Mouse (Mus musculus) liver, adult 2 months (tissue): ENCODE measurements around the gene Hist1h4d. TPM values are rescaled to one million over a fixed set of nuclear protein-coding genes. Genes with fewer than 3 reads are reported as not detected.
"Not testable (repeated sequence)": the region's sequence is repeated elsewhere in the genome, so short reads cannot be mapped to it uniquely, and the experiment has no call there.

ENCODE experiments used
- DNase-seq: peaks from one replicate; pipeline ENCODE4 v3.0.0-alpha.2; 2011; ENCODE audit warnings: low read depth, low spot score; ENCODE audit errors: extremely low read depth
- H3K27ac ChIP-seq: fragments of 200-500 bp; replicated peaks from 2 replicates; pipeline ENCODE4 v1.5.1; 2012; ENCODE audit warnings: low read depth, mild to moderate bottlenecking, control low read depth, inconsistent platforms, low read length; ENCODE audit not compliant: insufficient read depth
- H3K27me3 ChIP-seq: fragments of 200-500 bp; 2 replicates; pipeline ENCODE4 v1.6.1; 2012; ENCODE audit warnings: mild to moderate bottlenecking, moderate library complexity, low read length, inconsistent platforms; ENCODE audit not compliant: control insufficient read depth, insufficient read depth
- H3K36me3 ChIP-seq: fragments of 200-500 bp; 2 replicates; pipeline ENCODE4 v1.6.1; 2012; ENCODE audit warnings: low read length, inconsistent platforms; ENCODE audit not compliant: control insufficient read depth, insufficient read depth
- H3K4me1 ChIP-seq: fragments of 200-500 bp; 2 replicates; pipeline ENCODE4 v1.6.1; 2011; ENCODE audit warnings: low read length; ENCODE audit not compliant: control insufficient read depth, insufficient read depth
- H3K4me3 ChIP-seq: fragments of 200-500 bp; 2 replicates; pipeline ENCODE4 v1.5.1; 2011; ENCODE audit warnings: low read depth, mild to moderate bottlenecking, control low read depth, low read length, moderate library complexity; ENCODE audit not compliant: insufficient read depth
- H3K79me2 ChIP-seq: fragments of 200-500 bp; 2 replicates; pipeline ENCODE4 v1.6.1; 2012; ENCODE audit warnings: inconsistent platforms, mild to moderate bottlenecking, low read length, moderate library complexity; ENCODE audit not compliant: control insufficient read depth, insufficient read depth
- H3K9ac ChIP-seq: fragments of 200-500 bp; 2 replicates; pipeline ENCODE4 v1.6.1; 2012; ENCODE audit warnings: low read depth, mild to moderate bottlenecking, control low read depth, inconsistent platforms, low read length
- CTCF ChIP-seq: fragments of 200-500 bp; IDR thresholded peaks from 2 replicates; pipeline ENCODE4 v1.5.1; 2011; ENCODE audit warnings: low read depth, low read length, control low read depth
- POLR2A ChIP-seq: fragments of 200-500 bp; IDR thresholded peaks from 2 replicates; pipeline ENCODE4 v1.6.1; 2011; ENCODE audit warnings: low read length, control low read depth; ENCODE audit not compliant: insufficient read depth; ENCODE audit errors: extremely low read depth
- WGBS: fragments of 180-500 bp; shearing (Covaris S2); methylation state at CpG from one replicate; pipeline ENCODE4 v1.1.7; 2018; 5-methylcytosine and 5-hydroxymethylcytosine counted together
- polyA plus RNA-seq: library from polyadenylated mRNA; depleted of rRNA; stranded (reverse); fragments of >200 nt; gene quantifications from 2 replicates; pipeline ENCODE4 v1.2.3, GENCODE M21; 2012; rRNA removed
- total RNA-seq: library from RNA; depleted of rRNA; stranded (reverse); fragments of >200 nt; gene quantifications from 2 replicates; pipeline ENCODE4 v1.2.3, GENCODE M21; 2014; rRNA removed

Gene Hist1h4d
- 162 and 174 TPM in 2 replicates for total RNA-seq
- 2.1 and 2.8 TPM in 2 replicates for polyA plus RNA-seq

DNA sequence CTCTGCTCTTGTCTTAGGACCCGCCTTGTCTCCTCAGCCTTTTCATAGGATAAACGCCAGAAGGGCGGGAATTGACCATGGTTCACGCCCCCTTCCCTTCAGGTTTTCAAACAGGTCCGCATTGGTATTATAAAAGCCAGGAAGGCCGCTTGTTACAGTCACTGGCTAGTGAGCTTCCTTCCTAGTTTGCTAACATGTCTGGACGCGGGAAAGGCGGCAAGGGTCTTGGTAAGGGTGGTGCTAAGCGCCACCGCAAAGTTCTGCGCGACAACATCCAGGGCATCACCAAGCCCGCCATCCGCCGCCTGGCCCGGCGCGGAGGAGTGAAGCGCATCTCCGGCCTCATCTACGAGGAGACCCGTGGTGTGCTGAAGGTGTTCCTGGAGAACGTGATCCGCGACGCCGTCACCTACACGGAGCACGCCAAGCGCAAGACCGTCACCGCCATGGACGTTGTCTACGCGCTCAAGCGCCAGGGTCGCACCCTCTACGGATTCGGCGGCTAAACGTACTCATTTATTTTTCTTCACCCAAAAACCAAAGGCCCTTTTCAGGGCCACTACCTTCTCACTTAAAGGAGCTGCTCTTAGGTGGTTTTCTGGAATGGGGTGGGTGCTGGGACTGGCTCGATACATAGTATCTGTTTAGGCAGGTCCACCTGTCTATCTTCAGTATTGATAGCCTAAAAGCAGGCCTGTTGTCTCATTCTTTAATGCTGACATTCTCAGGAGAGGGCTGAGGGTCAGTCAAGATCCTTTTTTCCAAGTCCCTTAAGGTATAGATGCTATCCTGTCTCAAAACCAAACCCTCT, at the start of gene Hist1h4d:
TSS of gene Hist1h4d (plus strand) at position 191 of the 811 bp plus-strand sequence.
- Histone ChIP-seq H3K79me2 (no peaks in the 10 kb centered on the region), H3K27ac (peak within 1 kb of the TSS; percentile 7; the same call in 1 of the 2 replicates), H3K4me3 (peak within 1 kb of the TSS; percentile 68), H3K27me3 (no peaks in the 10 kb centered on the region), H3K9ac (peak within 1 kb of the TSS; percentile 64), H3K4me1 (peaks cover 9% of the 10 kb centered on the region; the same call in 1 of the 2 replicates), H3K36me3 (no peaks in the 10 kb centered on the region)
- TF ChIP-seq CTCF (no peak), POLR2A (peak; percentile 100)
- under 1% methylated on average over 43 of the region's 43 CpGs for WGBS
- peak; percentile 97 for DNase-seq

GRCm38 (mm10) chr13:23532262-23533075, 48.9 kb upstream of the Hist1h4d start:
- Histone ChIP-seq H3K4me1 (peaks cover 11% of the 10 kb centered on the region), H3K4me3 (peak overlapping the region; percentile 56), H3K27me3 (no peaks in the 10 kb centered on the region), H3K36me3 (no peaks in the 10 kb centered on the region), H3K79me2 (no peaks in the 10 kb centered on the region), H3K9ac (peak overlapping the region; percentile 31; the same call in 1 of the 2 replicates), H3K27ac (peak overlapping the region; percentile 27; the same call in 1 of the 2 replicates)
- peak; percentile 21 for DNase-seq
- TF ChIP-seq CTCF (no peak), POLR2A (no peak)
- 17% methylated on average over 9 of the region's 9 CpGs for WGBS

- Histone ChIP-seq H3K9ac (peak within 1 kb of the TSS; percentile 31; the same call in 1 of the 2 replicates), H3K4me3 (peak within 1 kb of the TSS; percentile 52), H3K27ac (peak within 1 kb of the TSS; percentile 61), H3K4me1 (peaks cover 11% of the 10 kb centered on the region)
- under 1% methylated on average over 31 of the region's 53 CpGs for WGBS
- not testable (repeated sequence) for H3K36me3 ChIP-seq, H3K79me2 ChIP-seq, H3K27me3 ChIP-seq
- peak; percentile 83 for DNase-seq
These were observed 47.6 kb upstream of the Hist1h4d start, which contains the start of gene Hist1h2af for GRCm38 (mm10) chr13:23533560-23534367. Gene Hist1h2af, plus strand, starts transcription at chr13:23533906.

GRCm38 (mm10) chr13:23534368-23535131, 46.8 kb upstream of the Hist1h4d start:
- no peak for TF ChIP-seq CTCF
- TF ChIP-seq POLR2A, result no peak
- H3K27ac ChIP-seq, result no peak overlapping the region
- H3K79me2 ChIP-seq, result no peaks in the 10 kb centered on the region
- H3K4me3 ChIP-seq, result no peak overlapping the region
- 1% methylated on average over 15 of the region's 15 CpGs for WGBS
- no peak overlapping the region for H3K9ac ChIP-seq
- peaks cover 11% of the 10 kb centered on the region for H3K4me1 ChIP-seq
- H3K27me3 ChIP-seq, result no peaks in the 10 kb centered on the region
- H3K36me3 ChIP-seq, result no peaks in the 10 kb centered on the region
- DNase-seq, result peak; percentile 87

DNA sequence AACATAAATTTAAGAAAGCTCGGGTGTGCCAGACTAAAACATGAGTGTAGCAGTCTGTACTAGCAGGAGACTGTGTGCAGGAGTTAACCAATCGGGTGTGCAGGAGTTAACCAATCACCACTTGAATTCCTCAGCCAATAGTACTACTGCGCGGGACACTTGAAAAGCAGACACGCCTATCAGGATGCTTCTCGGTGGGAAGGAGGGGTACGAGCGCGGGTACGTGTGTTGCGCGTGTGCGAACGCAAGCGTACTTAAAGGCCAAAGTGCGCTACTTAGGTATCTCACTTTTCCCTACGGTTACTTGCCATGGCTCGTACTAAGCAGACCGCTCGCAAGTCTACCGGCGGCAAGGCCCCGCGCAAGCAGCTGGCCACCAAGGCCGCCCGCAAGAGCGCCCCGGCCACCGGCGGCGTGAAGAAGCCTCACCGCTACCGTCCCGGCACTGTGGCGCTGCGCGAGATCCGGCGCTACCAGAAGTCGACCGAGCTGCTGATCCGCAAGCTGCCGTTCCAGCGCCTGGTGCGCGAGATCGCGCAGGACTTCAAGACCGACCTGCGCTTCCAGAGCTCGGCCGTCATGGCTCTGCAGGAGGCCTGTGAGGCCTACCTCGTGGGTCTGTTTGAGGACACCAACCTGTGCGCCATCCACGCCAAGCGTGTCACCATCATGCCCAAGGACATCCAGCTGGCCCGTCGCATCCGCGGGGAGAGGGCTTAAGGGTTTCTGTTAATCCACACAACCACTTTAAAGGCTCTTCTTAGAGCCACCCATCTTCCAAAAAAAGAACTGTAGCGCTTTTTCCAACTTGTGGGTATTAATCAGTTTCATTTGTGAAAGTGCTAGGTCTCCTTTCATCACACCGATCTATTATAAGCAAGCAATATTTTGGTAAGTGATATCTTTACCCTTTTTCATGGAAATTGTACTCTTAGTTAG, 46.0 kb upstream of the Hist1h4d start, which contains the start of gene Hist1h3g:
TSS of gene Hist1h3g (plus strand) at position 286 of the 939 bp plus-strand sequence.
- H3K79me2 ChIP-seq, H3K9ac ChIP-seq, H3K27me3 ChIP-seq, H3K36me3 ChIP-seq, H3K27ac ChIP-seq: not testable (repeated sequence)
- H3K4me3 ChIP-seq, result peak within 1 kb of the TSS; percentile 48
- 2% methylated on average over 49 of the region's 62 CpGs for WGBS
- H3K4me1 ChIP-seq, result peaks cover 11% of the 10 kb centered on the region
- peak; percentile 89 for DNase-seq
